Mouse (Mus musculus): ENCODE data around the gene Tmem189.
"Not testable (repeated sequence)": the region's sequence is repeated elsewhere in the genome, so short reads cannot be mapped to it uniquely, and the experiment has no call there.

The Tmem189 gene

DNA sequence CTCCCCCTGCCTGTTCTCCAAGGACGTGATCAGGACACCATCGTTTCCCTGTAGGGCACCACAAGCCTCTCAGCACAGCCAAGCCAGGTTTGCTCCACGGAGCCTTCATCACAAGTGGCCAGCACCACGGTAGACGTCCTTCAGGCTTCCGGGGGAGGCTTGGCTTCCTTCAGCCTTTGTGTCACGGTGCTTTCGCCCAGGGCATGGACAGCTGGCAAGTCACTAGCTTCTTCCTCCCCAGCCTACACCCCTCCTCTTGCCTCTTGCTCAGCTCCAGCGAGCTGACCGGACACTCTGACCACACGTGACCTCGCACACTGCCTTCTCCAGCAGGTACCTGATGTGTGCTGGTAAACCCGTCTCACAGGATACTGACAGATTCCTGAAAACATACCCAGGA, 67.3 kb downstream of the Tmem189 start:
- DNase-seq (ENCODE audit: low spot score in 2 of 2), result no peak

DNA sequence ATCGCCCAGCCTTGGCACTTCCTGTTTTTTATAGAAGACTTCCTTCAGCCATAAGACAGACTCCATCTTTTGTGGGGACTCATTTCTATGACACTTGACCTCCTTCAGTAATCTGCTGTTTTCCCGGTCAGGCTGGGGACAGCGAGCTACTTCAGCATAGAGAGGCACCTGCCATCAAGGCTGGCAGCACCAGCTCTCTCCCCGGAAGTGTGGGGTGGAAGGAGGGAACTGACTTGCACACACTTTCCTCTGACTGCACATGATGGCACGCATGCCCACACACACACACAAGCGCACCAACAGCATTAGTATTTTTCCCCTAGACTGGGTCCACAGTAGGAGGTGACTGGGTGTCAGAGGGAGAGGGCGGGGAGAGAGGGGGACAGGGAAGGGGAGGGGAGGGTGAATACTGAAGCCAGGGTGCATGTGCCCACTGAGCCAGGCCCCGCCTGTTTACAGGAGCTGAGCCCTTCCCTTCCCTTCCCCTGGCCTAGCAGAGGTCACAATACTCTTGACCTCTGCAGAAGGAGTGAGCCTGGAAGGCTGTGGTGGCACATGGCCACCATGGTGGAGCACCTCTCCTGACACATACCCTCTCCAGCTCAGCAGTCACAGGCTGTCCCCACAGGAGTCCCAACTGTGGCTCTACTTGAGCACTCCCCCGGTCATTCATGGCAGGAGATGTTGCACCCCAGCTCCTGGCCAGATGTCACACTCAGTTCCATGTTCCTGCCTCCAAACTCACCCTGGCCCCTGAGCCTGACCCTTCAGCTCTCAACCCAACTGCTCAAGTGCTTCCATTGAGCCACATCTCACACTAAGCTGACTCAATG, 68.2 kb downstream of the Tmem189 start:
- no peak for DNase-seq (ENCODE audit: low spot score in 2 of 2)

DNA sequence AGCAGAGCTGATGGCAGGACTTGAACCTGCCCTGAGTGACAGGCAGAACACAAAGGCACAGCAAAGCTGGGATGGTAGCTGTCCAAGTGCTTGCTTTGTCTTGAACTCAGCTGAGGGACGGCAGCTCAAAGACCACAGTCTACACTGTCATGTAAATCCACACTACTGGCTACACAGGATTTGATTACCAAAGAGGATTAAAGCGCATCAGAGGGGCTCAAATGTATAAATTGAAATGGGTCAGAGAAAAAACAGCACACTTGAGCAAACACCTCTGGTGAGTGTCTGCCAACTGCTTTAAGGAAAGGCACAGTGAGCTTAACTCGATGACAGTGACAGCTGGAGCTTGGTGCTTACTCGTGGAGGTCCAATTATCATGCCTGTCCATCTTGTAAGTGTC, 72.2 kb downstream of the Tmem189 start:
- DNase-seq (ENCODE audit: low spot score in 2 of 2), result no peak

GRCm38 (mm10) chr2:167617034-167617433, 72.6 kb downstream of the Tmem189 start:
- DNase-seq (ENCODE audit: low spot score in 2 of 2), result no peak

DNA sequence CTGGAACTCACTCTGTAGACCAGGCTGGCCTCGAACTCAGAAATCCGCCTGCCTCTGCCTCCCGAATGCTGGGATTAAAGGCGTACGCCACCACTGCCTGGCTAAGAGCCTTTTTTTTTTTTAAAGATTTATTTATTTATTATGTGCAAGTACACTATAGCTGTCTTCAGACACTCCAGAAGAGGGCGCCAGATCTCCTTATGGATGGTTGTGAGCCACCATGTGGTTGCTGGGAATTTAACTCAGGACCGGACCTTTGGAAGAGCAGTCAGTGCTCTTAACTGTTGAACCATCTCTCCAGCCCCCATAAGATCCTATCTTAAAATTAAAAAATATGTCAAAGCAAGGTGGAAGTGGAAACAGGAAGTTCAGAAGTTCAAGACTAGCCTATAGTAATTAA, 76.3 kb downstream of the Tmem189 start:
- not testable (repeated sequence) for DNase-seq (ENCODE audit: low spot score in 2 of 2)

- DNase-seq (ENCODE audit: low spot score in 2 of 2), result no peak
Measured at GRCm38 (mm10) chr2:167612122-167612521, 77.5 kb downstream of the Tmem189 start.

- DNase-seq (ENCODE audit: low spot score in 2 of 2), result no peak
Measured at GRCm38 (mm10) chr2:167611287-167611686, 78.3 kb downstream of the Tmem189 start.

GRCm38 (mm10) chr2:167606745-167607123, 82.9 kb downstream of the Tmem189 start:
- DNase-seq (ENCODE audit: low spot score in 2 of 2), result no peak

GRCm38 (mm10) chr2:167605817-167606744, 83.5 kb downstream of the Tmem189 start:
- no peak for DNase-seq (ENCODE audit: low spot score in 2 of 2)

DNA sequence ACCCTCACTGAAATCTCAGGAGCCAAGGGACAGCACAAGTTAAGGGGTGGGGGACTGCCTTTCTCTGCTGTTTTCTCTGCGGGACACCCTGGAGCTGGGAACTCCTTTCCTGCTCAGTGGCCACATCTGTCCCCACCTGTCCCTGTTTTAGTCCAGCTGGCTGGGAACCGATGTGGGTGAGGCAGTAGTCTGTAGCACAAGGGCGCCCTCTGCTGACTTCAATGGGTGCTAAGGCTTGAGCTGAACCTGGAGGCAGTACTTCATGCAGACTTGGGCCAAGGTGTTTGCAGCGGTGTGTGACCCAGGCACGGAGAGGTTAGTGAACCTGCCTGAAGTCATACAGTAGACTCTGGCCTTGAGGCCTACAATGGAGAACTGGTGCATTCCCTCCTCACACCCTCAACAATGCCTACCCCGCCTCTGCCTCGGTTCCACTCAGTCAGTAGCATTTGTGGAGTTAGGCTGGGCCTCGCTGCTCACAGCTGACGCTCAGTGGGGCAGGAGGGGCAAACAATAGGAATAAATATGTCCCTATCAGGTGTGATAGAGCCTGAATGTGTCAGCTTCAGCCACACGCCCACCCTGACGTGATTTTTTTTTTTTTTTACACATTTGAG, 84.3 kb downstream of the Tmem189 start:
- peak; percentile 86 to 89 for DNase-seq (ENCODE audit: low spot score in 2 of 2)

- DNase-seq (ENCODE audit: low spot score in 2 of 2), result no peak
Measured at GRCm38 (mm10) chr2:167602978-167603377, 86.6 kb downstream of the Tmem189 start.

GRCm38 (mm10) chr2:167602364-167602763, 87.3 kb downstream of the Tmem189 start:
- no peak for DNase-seq (ENCODE audit: low spot score in 2 of 2)

DNA sequence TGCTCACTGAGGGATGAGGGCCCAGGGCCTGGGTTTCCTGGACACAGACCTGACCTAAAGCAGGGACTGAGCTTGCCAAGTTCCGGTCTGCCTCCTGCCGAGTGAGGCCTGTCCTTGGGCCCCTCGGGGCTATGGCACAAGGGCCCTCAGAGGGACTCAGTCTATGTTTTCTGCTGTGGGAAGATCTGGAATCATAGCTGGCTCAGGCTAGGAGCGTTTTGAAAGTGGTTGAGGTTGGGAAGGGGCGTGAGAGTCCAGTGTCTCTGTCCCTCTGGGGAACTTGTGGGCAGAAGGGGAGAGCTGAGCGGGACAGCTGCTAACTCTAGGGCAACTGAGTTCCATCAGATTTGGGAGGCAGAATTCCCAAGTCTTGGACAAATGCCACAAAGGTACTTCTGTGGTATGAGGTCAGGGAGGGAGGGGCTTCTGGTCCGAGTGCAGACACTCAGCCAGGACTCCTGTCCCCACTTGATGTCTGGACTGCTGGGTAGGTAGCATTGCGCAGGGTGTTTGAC, 89.1 kb downstream of the Tmem189 start:
- no peak for DNase-seq (ENCODE audit: low spot score in 2 of 2)

DNA sequence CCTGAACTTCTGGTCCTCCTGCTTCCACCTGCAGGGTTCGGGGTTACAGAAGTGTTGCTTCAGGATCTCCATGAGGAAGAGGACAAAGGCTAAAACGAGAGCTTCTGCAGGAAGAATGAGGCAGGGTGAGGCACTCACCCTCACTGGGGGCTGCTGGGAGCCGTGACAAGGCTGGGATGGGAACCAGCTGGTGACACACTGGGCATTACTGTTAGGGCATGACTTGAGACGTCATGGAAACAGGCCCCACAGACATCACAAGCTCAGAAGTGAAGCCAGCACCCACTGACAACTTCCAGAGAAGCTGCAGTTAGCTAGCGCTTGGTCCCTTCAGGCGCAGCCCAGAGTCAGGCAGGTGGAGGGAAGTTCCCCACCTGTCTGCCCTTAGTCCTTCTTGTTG, 89.7 kb downstream of the Tmem189 start:
- no peak for DNase-seq (ENCODE audit: low spot score in 2 of 2)

DNA sequence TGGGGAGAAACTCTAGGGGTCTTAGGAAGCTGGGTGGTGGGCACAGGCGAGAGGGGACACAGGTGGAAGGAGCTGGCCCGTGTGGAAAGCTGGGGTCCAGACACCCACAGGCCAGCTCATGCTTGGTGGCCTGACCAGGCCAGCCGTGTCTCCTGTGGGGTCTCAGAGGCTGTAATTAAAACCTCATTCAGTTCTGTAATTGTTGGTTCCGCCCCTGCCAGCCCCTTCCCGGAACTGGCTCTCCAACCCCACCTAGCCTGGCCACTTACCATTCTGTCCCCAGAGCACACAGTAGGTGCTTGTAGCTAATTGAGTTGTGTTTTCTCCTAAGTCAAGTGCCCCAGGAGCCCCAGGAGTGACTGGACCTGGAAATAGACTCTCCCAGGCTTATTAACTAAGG, 90.4 kb downstream of the Tmem189 start:
- no peak for DNase-seq (ENCODE audit: low spot score in 2 of 2)

DNA sequence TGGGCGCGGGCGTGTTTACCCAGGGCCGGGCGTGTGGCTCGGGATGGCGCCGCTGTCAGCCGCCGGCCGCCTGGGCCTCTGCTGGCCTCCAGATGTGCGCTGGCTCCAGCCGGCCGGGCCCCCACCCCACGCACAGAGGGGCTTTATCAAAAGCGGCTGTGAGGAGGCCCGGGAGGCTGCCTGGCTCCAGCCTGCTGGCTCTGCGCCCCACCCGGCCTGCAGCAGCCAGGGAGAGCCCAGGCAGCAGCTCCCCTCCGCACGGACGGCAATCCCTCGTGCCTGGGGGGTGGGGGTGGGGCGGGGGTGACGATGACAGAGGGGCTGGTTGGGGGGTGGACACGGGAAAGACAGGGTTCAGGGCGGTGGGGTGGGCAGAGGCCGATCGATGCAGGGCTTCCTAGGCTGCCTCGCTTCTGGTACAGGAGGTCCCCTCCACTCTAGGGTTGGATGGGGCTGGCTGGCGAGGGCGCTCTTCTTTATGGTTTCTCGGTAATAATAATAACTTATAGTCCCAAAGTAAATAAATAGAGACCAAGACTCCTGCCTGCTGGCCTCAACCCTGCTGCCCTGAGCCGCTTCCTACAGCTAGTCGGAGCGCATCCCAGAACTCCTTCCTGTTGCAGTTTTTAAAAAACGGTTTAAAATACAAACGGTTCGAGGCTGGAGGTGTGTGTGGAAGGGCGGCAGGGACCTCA, 92.0 kb downstream of the Tmem189 start:
- peak in 1 of 2 experiments; percentile 35 for DNase-seq (ENCODE audit: low spot score in 2 of 2)

GRCm38 (mm10) chr2:167596726-167597491, 92.7 kb downstream of the Tmem189 start:
- no peak for DNase-seq (ENCODE audit: low spot score in 2 of 2)

GRCm38 (mm10) chr2:167596262-167596661, 93.4 kb downstream of the Tmem189 start:
- no peak for DNase-seq (ENCODE audit: low spot score in 2 of 2)

GRCm38 (mm10) chr2:167595761-167596171, 93.9 kb downstream of the Tmem189 start:
- peak in 1 of 2 experiments; percentile 49 for DNase-seq (ENCODE audit: low spot score in 2 of 2)

DNA sequence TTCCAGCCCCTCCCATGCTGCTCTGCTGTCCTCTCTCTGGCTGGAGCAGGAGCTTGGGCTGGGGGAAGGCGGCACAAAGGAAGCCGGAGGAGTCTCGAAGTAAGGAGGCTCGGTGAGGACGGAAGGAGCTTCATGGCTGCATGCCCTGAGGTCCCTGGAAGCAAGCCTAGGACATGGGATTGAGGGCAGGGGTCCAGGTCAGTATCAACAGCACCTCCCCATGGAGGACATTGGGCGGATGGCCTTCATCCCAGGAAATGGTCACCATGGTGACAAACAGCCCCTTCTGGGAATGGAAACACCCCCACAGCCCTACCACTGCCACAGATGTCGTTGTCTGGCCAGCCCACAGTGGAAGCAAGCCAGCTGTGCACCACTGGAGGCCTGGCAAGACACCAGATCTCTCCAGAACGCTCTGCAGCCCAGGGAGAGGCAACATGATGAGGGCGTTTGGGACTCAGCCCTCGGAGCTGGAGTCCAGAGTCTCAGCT, 95.1 kb downstream of the Tmem189 start:
- DNase-seq (ENCODE audit: low spot score in 2 of 2), result peak; percentile 75 to 89

All from urinary bladder, postnatal 36 days (tissue).